Mouse (Mus musculus) stomach, embryonic 16.5 days (tissue): Measurements from ENCODE around the gene 8030411F24Rik. TPM values are rescaled to one million over a fixed set of nuclear protein-coding genes. Genes with fewer than 3 reads are reported as not detected.

Source experiments
- polyA plus RNA-seq: library from polyadenylated mRNA; unstranded; fragments of >200 nt; fragmentation: Nextera tagmentation; extraction: Ambion mirVana; gene quantifications from 2 replicates; pipeline ENCODE4 v1.2.1, GENCODE M21; 2015

8030411F24Rik gene
- polyA plus RNA-seq, 1 experiment from 2014 or later: not detected

Other genes starting within 250 kb of the 8030411F24Rik start
- gene Nxt1, start 109.4 kb upstream of the 8030411F24Rik start, polyA plus RNA-seq: 66.4 and 67.0 TPM in 2 replicates
- gene Gzf1, start 101.0 kb upstream of the 8030411F24Rik start, polyA plus RNA-seq: 18.9 and 19.6 TPM in 2 replicates
- gene Napb, start 49.5 kb upstream of the 8030411F24Rik start, polyA plus RNA-seq: 4.9 TPM in 2 replicates
- gene Cstl1, start 31.7 kb upstream of the 8030411F24Rik start, polyA plus RNA-seq: not detected in 2 replicates
- not detected in 2 replicates for gene Cst11, start 10.5 kb upstream of the 8030411F24Rik start, polyA plus RNA-seq
- not detected in 2 replicates for gene Cst12, start 7.4 kb downstream of the 8030411F24Rik start, polyA plus RNA-seq
- 2.5 and 4.3 TPM in 2 replicates for gene Cst8, start 16.8 kb downstream of the 8030411F24Rik start, polyA plus RNA-seq
- gene Cst13, start 38.1 kb downstream of the 8030411F24Rik start, polyA plus RNA-seq: not detected in 2 replicates
- gene Cst9, start 53.1 kb downstream of the 8030411F24Rik start, polyA plus RNA-seq: not detected in 2 replicates
- not detected in 2 replicates for gene 9230104L09Rik, start 83.0 kb downstream of the 8030411F24Rik start, polyA plus RNA-seq
- 470 and 499 TPM in 2 replicates for gene Cst3, start 93.7 kb downstream of the 8030411F24Rik start, polyA plus RNA-seq
- not detected in 2 replicates for gene Gm1330, start 221.2 kb downstream of the 8030411F24Rik start, polyA plus RNA-seq
- not detected in 2 replicates for gene Gm10750, start 235.2 kb downstream of the 8030411F24Rik start, polyA plus RNA-seq